Mouse (Mus musculus): ENCODE data around the gene Fadd. TPM values are rescaled to one million over a fixed set of nuclear protein-coding genes. Genes with fewer than 3 reads are reported as not detected.

Fadd gene
- polyA plus RNA-seq, 1 experiment: 15.2 TPM

DNA sequence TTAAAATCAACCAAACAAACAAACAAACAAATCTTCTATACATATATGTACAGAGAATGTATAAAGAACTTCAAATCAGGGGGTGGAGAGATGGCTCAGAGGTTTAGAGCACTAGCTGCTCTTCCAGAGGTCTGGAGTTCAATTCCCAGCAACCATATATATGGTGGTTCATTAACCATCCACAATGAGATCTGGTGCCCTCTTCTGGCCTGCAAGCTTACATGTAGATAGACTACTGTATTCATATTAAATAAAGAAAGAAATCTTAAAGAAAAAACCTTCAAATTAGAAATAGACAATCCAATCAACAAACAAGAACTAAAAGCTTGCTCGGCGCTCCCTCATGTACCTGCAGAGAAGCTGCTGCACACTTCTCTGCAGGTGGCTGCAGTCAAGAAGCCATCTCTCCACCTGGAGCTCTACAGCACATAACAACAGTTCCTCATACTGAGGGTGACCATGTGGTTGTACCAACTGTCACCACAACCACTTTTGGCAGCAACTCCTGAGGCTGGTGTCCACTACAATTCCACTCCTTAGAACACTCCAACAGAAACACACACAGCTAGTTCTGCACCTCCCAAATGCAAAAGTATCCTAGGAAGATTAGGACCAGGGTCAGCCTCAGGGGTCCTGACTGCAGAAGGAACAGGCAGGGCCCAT is 32.2 kb downstream of the Fadd start:
- peaks cover 26% of the 10 kb centered on the region for H3K4me1 ChIP-seq (ENCODE audit: control insufficient read depth, insufficient read depth, low read length)
- no peak overlapping the region for H3K4me3 ChIP-seq (ENCODE audit: insufficient read depth, low read depth, low read length)
- H3K36me3 ChIP-seq (ENCODE audit: control insufficient read depth, insufficient read depth, low read length): no peaks in the 10 kb centered on the region; the same call in 1 of the 2 replicates
- no peaks in the 10 kb centered on the region for H3K27me3 ChIP-seq (replicated peaks; ENCODE audit: control insufficient read depth, insufficient read depth, low read length)
- 100% methylated on average over 2 of the region's 2 CpGs for WGBS
- TF ChIP-seq CTCF (conservative IDR thresholded peaks at IDR 0.05; ENCODE audit: insufficient read depth, insufficient read length, low read depth, low read length): no peak
- TF ChIP-seq POLR2A (IDR thresholded peaks at IDR 0.05; ENCODE audit: low read depth, low read length): no peak
- DNase-seq: no peak
- no peak overlapping the region for H3K27ac ChIP-seq (ENCODE audit: insufficient read depth, low read depth, low read length)

DNA sequence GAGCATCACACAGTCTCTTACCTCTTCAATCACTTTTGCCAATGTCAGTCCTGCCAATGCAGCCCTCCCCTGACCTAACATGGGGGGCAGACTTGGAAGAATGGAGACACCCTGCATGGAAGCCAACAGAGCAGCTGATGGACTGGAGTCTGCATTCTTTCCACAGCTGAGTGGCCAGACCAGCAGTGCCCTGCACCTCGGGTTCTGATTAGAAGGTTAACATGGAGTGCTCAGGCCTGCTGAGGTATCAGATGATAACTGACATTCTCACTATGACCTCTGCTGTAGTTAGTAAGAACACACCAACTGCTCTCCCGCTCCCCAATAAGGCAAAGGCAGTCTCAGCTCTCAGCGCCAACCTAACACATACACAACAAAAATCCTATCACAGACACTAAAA is 37.0 kb downstream of the Fadd start:
- WGBS: 47% methylated on average over 3 of the region's 3 CpGs
- Histone ChIP-seq H3K4me1 (ENCODE audit: control insufficient read depth, insufficient read depth, low read length) (peaks cover 9% of the 10 kb centered on the region; the same call in 1 of the 2 replicates), H3K4me3 (ENCODE audit: insufficient read depth, low read depth, low read length) (no peak overlapping the region), H3K27me3 (replicated peaks; ENCODE audit: control insufficient read depth, insufficient read depth, low read length) (no peaks in the 10 kb centered on the region), H3K36me3 (ENCODE audit: control insufficient read depth, insufficient read depth, low read length) (no peaks in the 10 kb centered on the region; the same call in 1 of the 2 replicates), H3K27ac (ENCODE audit: insufficient read depth, low read depth, low read length) (no peak overlapping the region; the same call in 1 of the 2 replicates)
- peak; percentile 48 for DNase-seq
- TF ChIP-seq POLR2A (IDR thresholded peaks at IDR 0.05; ENCODE audit: low read depth, low read length) (no peak), CTCF (conservative IDR thresholded peaks at IDR 0.05; ENCODE audit: insufficient read depth, insufficient read length, low read depth, low read length) (no peak)

DNA sequence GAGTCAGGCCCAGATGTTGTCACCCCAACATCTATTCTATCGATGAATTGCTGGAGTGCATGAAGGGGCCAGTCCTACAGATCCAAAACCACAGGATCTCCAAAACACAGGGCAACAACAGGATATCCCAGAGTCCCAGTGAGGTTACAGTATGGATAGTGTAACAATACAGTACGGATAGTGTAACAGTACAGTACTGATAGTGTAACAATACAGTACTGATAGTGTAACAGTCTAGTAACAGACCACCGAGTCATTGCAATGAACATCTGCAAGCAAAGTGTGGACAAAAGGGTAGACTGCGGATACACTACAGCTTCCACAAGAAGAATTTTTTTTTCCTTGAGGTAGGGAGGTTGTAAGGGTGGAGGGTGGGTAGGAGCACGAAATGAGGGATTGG is 40.9 kb downstream of the Fadd start:
- H3K36me3 ChIP-seq (ENCODE audit: control insufficient read depth, insufficient read depth, low read length): no peaks in the 10 kb centered on the region
- H3K27me3 ChIP-seq (replicated peaks; ENCODE audit: control insufficient read depth, insufficient read depth, low read length): no peaks in the 10 kb centered on the region
- WGBS: 96% methylated on average over 5 of the region's 5 CpGs
- H3K4me3 ChIP-seq (ENCODE audit: insufficient read depth, low read depth, low read length): no peak overlapping the region
- peaks cover 9% of the 10 kb centered on the region; the same call in 1 of the 2 replicates for H3K4me1 ChIP-seq (ENCODE audit: control insufficient read depth, insufficient read depth, low read length)
- H3K27ac ChIP-seq (ENCODE audit: insufficient read depth, low read depth, low read length): no peak overlapping the region
- TF ChIP-seq POLR2A (IDR thresholded peaks at IDR 0.05; ENCODE audit: low read depth, low read length) (no peak), CTCF (conservative IDR thresholded peaks at IDR 0.05; ENCODE audit: insufficient read depth, insufficient read length, low read depth, low read length) (no peak)
- DNase-seq: no peak

DNA sequence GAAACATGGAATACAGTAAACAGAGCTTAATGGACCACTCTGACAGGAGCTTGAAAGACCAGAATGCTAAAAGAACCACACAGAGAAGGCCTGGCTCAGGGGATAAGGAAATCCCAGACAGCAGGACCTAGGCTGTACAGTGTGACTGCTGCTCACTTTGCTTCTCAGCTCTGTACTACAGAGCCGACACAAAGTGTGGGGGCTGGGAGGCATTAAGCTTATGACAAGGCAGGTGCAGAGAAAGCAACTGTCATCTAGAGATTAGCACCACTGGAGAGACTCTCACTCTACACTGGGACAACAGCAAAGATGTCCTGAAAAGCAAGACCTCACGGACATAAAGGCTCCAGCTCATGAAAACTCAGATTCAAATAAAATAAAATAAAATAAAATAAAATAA is 43.1 kb downstream of the Fadd start:
- Histone ChIP-seq H3K27me3 (replicated peaks; ENCODE audit: control insufficient read depth, insufficient read depth, low read length) (no peaks in the 10 kb centered on the region), H3K27ac (ENCODE audit: insufficient read depth, low read depth, low read length) (no peak overlapping the region), H3K36me3 (ENCODE audit: control insufficient read depth, insufficient read depth, low read length) (no peaks in the 10 kb centered on the region), H3K4me3 (ENCODE audit: insufficient read depth, low read depth, low read length) (no peak overlapping the region), H3K4me1 (ENCODE audit: control insufficient read depth, insufficient read depth, low read length) (no peaks in the 10 kb centered on the region; the same call in 1 of the 2 replicates)
- WGBS: 70% methylated on average over 2 of the region's 2 CpGs
- no peak for TF ChIP-seq CTCF (conservative IDR thresholded peaks at IDR 0.05; ENCODE audit: insufficient read depth, insufficient read length, low read depth, low read length)
- TF ChIP-seq POLR2A (IDR thresholded peaks at IDR 0.05; ENCODE audit: low read depth, low read length): no peak
- DNase-seq: no peak

DNA sequence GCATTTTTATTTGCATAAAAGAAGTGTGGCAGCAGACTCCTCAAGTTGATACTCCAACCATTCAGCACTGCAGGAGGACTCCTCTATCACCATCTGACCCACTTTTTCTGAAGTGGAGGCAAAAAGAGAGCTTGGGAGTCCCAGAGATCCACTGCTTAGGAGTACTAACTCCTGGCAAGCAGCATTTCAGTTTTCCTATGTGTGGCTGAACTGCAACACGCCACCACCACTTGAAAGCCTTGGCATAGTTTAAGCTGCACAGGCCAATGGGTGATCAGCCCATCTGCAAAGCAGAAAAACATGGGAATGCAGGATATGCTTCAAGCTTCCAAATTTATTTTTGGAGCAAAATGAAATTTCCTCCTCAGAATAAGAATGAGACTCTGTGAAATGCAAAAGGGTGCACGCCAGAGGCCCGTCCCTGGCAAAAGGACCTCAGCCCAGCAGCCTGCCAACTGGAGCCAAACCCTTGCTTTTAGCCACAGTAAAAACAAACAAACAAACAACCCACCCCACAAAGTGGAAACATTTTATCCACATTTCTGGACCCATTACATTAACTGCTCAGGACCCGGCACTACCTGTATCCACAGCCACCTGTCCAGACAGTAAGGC is 44.1 kb downstream of the Fadd start:
- Histone ChIP-seq H3K4me3 (ENCODE audit: insufficient read depth, low read depth, low read length) (no peak overlapping the region), H3K27ac (ENCODE audit: insufficient read depth, low read depth, low read length) (no peak overlapping the region), H3K27me3 (replicated peaks; ENCODE audit: control insufficient read depth, insufficient read depth, low read length) (no peaks in the 10 kb centered on the region), H3K4me1 (ENCODE audit: control insufficient read depth, insufficient read depth, low read length) (no peaks in the 10 kb centered on the region; the same call in 1 of the 2 replicates), H3K36me3 (ENCODE audit: control insufficient read depth, insufficient read depth, low read length) (no peaks in the 10 kb centered on the region)
- 65% methylated on average over 4 of the region's 4 CpGs for WGBS
- TF ChIP-seq CTCF (conservative IDR thresholded peaks at IDR 0.05; ENCODE audit: insufficient read depth, insufficient read length, low read depth, low read length) (no peak), POLR2A (IDR thresholded peaks at IDR 0.05; ENCODE audit: low read depth, low read length) (no peak)
- DNase-seq: no peak

DNA sequence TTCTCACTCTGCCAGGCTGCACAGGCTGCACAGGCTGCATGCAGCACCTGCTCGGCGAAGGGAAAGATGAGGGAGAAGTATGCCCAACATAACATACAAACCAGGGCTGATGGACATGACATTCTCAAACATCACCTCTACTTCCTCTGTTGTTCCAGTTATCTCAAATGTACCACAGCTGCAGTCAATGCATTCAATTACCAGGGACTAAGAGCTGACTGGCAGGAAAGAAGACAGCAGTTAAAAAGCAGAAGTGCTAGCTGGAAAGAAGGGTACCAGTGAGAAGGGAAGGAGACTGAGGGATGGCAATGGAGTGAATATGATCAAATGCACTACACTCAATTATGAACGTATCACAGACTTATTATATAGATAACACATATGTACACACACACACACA is 45.9 kb downstream of the Fadd start:
- Histone ChIP-seq H3K4me3 (ENCODE audit: insufficient read depth, low read depth, low read length) (no peak overlapping the region), H3K27me3 (replicated peaks; ENCODE audit: control insufficient read depth, insufficient read depth, low read length) (no peaks in the 10 kb centered on the region), H3K4me1 (ENCODE audit: control insufficient read depth, insufficient read depth, low read length) (no peaks in the 10 kb centered on the region; the same call in 1 of the 2 replicates), H3K27ac (ENCODE audit: insufficient read depth, low read depth, low read length) (no peak overlapping the region), H3K36me3 (ENCODE audit: control insufficient read depth, insufficient read depth, low read length) (no peaks in the 10 kb centered on the region)
- 87% methylated on average over 3 of the region's 3 CpGs for WGBS
- TF ChIP-seq POLR2A (IDR thresholded peaks at IDR 0.05; ENCODE audit: low read depth, low read length) (no peak), CTCF (conservative IDR thresholded peaks at IDR 0.05; ENCODE audit: insufficient read depth, insufficient read length, low read depth, low read length) (no peak)
- DNase-seq: no peak

DNA sequence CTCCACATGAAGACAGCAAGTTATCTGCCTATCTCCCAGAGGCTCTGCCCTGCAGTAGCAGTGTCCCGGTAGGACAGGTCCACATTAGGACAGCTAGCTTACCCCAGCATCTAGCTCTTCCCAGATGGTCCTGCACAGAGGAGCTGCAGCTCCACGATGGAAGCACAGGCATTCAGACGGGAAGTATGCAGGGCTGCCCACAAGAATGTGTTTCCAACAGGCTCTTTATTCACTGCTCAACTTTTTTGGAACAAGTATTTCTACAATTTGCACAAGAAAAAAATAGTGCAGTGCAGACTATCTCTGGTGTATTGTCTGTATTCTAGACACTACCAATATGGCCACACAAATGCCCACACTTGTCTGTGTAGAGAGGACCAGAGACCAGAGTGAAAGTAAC is 47.5 kb downstream of the Fadd start:
- no peak for DNase-seq
- Histone ChIP-seq H3K27ac (ENCODE audit: insufficient read depth, low read depth, low read length) (no peak overlapping the region), H3K27me3 (replicated peaks; ENCODE audit: control insufficient read depth, insufficient read depth, low read length) (no peaks in the 10 kb centered on the region), H3K4me3 (ENCODE audit: insufficient read depth, low read depth, low read length) (no peak overlapping the region), H3K4me1 (ENCODE audit: control insufficient read depth, insufficient read depth, low read length) (no peaks in the 10 kb centered on the region; the same call in 1 of the 2 replicates), H3K36me3 (ENCODE audit: control insufficient read depth, insufficient read depth, low read length) (no peaks in the 10 kb centered on the region)
- WGBS: 50% methylated on average over 3 of the region's 3 CpGs
- no peak for TF ChIP-seq CTCF (conservative IDR thresholded peaks at IDR 0.05; ENCODE audit: insufficient read depth, insufficient read length, low read depth, low read length)
- no peak for TF ChIP-seq POLR2A (IDR thresholded peaks at IDR 0.05; ENCODE audit: low read depth, low read length)
